Mouse (Mus musculus): ENCODE data around the gene Dbp.
"Not testable (repeated sequence)": the region's sequence is repeated elsewhere in the genome, so short reads cannot be mapped to it uniquely, and the experiment has no call there.

DNA sequence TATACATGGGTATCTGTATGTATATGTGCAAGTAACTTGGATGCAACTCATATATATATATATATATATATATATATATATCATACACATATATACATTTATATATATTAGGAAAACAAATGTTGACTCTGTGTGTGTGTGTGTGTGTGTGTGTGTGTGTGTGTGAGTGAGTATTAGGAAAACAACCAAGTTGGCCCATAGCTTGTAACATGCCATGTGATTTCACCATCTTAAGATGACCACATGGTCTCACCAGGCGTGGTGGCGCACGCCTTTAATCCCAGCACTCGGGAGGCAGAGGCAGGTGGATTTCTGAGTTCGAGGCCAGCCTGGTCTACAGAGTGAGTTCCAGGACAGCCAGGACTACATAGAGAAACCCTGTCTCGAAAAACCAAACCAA lies 43.2 kb upstream of the Dbp start:
- TF ChIP-seq POLR2A (IDR thresholded peaks at IDR 0.05; ENCODE audit: borderline replicate concordance, low read depth, low read length); CTCF (IDR thresholded peaks at IDR 0.05; ENCODE audit: low read depth, low read length): not testable (repeated sequence)
